Mouse (Mus musculus) heart, adult 2 months (tissue): ENCODE measurements around the gene Snrnp48. TPM values are rescaled to one million over a fixed set of nuclear protein-coding genes. Genes with fewer than 3 reads are reported as not detected.
A peak's percentile ranks its signal among the peaks of the same experiment; 100 is the strongest.

ENCODE experiments used
- DNase-seq, 2 experiments: peaks; one replicate each; pipeline ENCODE4 v3.0.0; 2021
- H3K27ac ChIP-seq: fragments of 200-600 bp; 2 replicates; pipeline ENCODE4 v1.8.1; 2022
- H3K27me3 ChIP-seq: fragments of 200-500 bp; 2 replicates; pipeline ENCODE4 v1.6.1; 2012; ENCODE audit warnings: mild to moderate bottlenecking, low read length, inconsistent platforms, mixed read lengths; ENCODE audit not compliant: control insufficient read depth, insufficient read depth
- H3K36me3 ChIP-seq: fragments of 200-500 bp; 2 replicates; pipeline ENCODE4 v1.6.1; 2012; ENCODE audit warnings: low read length, inconsistent platforms; ENCODE audit not compliant: control insufficient read depth, insufficient read depth
- H3K4me1 ChIP-seq: fragments of 200-500 bp; 2 replicates; pipeline ENCODE4 v1.6.1; 2011; ENCODE audit warnings: low read length; ENCODE audit not compliant: control insufficient read depth, insufficient read depth
- H3K4me3 ChIP-seq: fragments of 200-600 bp; 2 replicates; pipeline ENCODE4 v1.8.1; 2022
- H3K79me2 ChIP-seq: fragments of 200-500 bp; replicated peaks from 2 replicates; pipeline ENCODE4 v1.6.1; 2012; ENCODE audit warnings: mild to moderate bottlenecking, inconsistent platforms, low read length, moderate library complexity, mixed read lengths; ENCODE audit not compliant: control insufficient read depth, insufficient read depth
- H3K9ac ChIP-seq: fragments of 200-500 bp; 2 replicates; pipeline ENCODE4 v1.6.1; 2012; ENCODE audit warnings: low read depth, mild to moderate bottlenecking, control low read depth, inconsistent platforms, low read length, mixed read lengths
- CTCF ChIP-seq: fragments of 200-600 bp; IDR thresholded peaks from 2 replicates; pipeline ENCODE4 v1.8.1; 2022; ENCODE audit warnings: antibody characterized with exemption, mild to moderate bottlenecking, moderate library complexity
- EP300 ChIP-seq: fragments of 200-500 bp; IDR thresholded peaks from 2 replicates; pipeline ENCODE4 v1.6.1; 2011; ENCODE audit warnings: low read depth, low read length, control low read depth; ENCODE audit not compliant: insufficient read depth
- POLR2A ChIP-seq: fragments of 200-500 bp; IDR thresholded peaks from 2 replicates; pipeline ENCODE4 v1.6.1; 2011; ENCODE audit warnings: mild to moderate bottlenecking, low read depth, low read length, control low read depth; ENCODE audit not compliant: insufficient read depth
- WGBS: fragments of 180-500 bp; shearing (Covaris S2); methylation state at CpG from one replicate; pipeline ENCODE4 v1.1.7; 2018; 5-methylcytosine and 5-hydroxymethylcytosine counted together
- intact Hi-C: fragments of 180-260 bp; cut with DNase I; formaldehyde crosslinking; loops from one replicate; pipeline ENCODE4 v1.15.1; 2025
- long read RNA-seq: library from polyadenylated mRNA; stranded (forward); transcript quantifications from one replicate; pipeline ENCODE4 v2.0.0, GENCODE M21; 2021
- polyA plus RNA-seq: library from polyadenylated mRNA; depleted of rRNA; stranded (reverse); fragments of >200 nt; gene quantifications from 2 replicates; pipeline ENCODE4 v1.2.3, GENCODE M21; 2012; rRNA removed
- total RNA-seq, 2 experiments: library from RNA; stranded (reverse); gene quantifications; 2 replicates each; pipeline ENCODE4 v1.2.3; 2021

Gene Snrnp48
- total RNA-seq, result 1 to 10 TPM; 9.6 to 9.7 TPM
- polyA plus RNA-seq, result 11.9 and 19.2 TPM in 2 replicates
- long read RNA-seq, transcript Snrnp48-201 (9 exons, 1,785 nt), result major isoform, 10 of 14 reads
- long read RNA-seq, partial matches to known transcripts, result 2 of 14 reads
- long read RNA-seq, other reads (novel, unspliced or antisense), result 2 of 14 reads

DNA sequence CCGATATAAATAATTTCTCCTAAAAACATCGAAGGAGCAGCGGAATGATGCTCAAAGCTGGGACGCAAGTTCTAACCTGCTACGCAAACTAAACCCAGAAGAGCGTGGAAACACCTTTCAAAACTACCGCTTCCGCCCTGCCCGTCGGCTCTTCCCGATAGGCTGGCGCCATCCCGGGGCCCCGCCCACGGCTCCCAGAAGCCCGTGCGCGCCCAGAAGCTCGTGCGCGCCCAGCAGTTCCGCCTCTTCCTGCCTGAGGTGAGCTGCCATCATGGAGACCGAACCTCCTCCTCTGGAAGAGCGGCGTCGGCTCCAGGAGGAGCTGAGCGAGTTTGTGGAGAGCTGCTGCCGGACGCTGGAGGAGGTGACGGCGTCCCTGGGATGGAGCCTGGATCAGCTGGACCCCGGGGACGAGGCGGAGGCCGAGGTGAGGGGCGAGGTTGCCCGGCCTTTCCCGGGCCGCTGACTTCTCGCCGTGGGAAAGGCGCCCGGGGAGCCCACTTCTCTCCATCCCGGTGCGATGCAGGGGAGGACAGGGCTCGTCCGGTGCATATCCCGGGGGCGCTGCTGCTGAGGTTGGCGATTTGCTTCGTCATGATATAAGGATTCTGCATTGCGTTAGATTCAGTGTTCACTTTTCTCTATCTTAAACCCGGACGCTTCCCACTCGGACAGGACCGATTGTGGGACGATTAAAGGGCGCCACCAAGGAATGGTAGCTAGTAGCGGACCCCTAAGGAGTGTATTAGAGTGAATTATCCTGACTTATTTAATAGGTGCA, at the start of gene Snrnp48:
Gene Snrnp48 (plus strand): TSS at position 237 of the 781 bp plus-strand sequence.
- Histone ChIP-seq H3K4me1 (peaks cover 2% of the 10 kb centered on the region), H3K36me3 (peaks cover 3% of the 10 kb centered on the region), H3K4me3 (peak within 1 kb of the TSS; percentile 91), H3K27ac (peak within 1 kb of the TSS; percentile 72), H3K9ac (peak within 1 kb of the TSS; percentile 86), H3K79me2 (peaks cover 3% of the 10 kb centered on the region), H3K27me3 (no peaks in the 10 kb centered on the region)
- intact Hi-C loops, result loop anchor here (10.0 kb wide), 2 partner anchors 140 to 430 kb away; partner anchors contain the start of gene Bloc1s5
- peak; percentile 92 to 94 for DNase-seq
- under 1% methylated on average over 59 of the region's 59 CpGs for WGBS
- TF ChIP-seq CTCF (0 out of 2 replicates have a peak, but pooled peaks have one; percentile 5), POLR2A (peak; percentile 86), EP300 (no peak)

DNA sequence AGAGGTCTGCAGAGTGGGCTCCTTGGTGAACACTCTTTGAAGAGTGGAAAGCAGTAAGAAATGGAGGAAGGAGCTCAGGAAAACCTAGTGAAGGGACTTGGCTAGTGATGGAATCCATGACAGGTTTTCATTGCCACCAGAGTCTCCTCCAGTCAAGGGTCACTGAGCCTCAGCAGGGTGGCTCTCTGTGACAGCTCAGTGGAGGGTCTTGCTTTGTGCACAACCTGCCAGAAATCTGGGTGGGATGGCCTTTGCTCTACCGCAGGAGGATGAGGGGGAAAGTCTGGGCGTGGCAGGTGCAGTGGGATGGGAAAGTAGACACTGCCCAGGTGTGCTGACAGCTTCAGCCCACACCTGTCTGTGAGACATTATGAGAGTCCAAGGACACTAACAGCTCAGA, 49.2 kb upstream of the Snrnp48 start:
- Histone ChIP-seq H3K27me3 (peaks cover 11% of the 10 kb centered on the region), H3K9ac (no peak overlapping the region), H3K27ac (no peak overlapping the region), H3K79me2 (no peaks in the 10 kb centered on the region), H3K36me3 (peaks cover 8% of the 10 kb centered on the region; the same call in 1 of the 2 replicates), H3K4me1 (peaks cover 2% of the 10 kb centered on the region; the same call in 1 of the 2 replicates), H3K4me3 (no peak overlapping the region)
- no peak for DNase-seq
- intact Hi-C loops, result no loop called here
- WGBS, result 43% methylated on average over 2 of the region's 2 CpGs
- TF ChIP-seq CTCF (no peak), POLR2A (no peak), EP300 (no peak)

DNA sequence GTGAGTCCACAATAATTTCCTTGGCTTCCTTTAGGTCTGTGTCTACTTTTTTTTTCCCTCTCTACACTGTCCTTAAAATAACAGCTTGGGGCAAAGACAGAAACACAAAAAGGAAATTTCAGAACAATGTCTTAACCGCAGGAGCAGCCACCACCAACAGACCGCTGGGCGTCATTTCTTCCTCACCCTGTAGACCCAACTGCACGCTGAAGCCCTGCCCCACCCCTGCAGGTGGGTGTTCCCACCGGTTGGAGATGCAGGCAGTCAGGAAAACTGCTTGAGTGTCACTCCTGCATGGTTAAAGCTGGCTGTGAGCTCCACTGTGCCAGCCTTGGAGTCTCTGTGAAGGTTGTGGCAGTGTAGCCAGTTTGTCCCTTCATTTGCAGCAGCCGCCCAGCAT, 47.1 kb upstream of the Snrnp48 start:
- intact Hi-C loops, result no loop called here
- no peak overlapping the region; the same call in 1 of the 2 replicates for H3K27ac ChIP-seq
- peaks cover 4% of the 10 kb centered on the region for H3K4me1 ChIP-seq
- H3K27me3 ChIP-seq, result peaks cover 4% of the 10 kb centered on the region
- no peak overlapping the region for H3K4me3 ChIP-seq
- 22% methylated on average over 6 of the region's 6 CpGs for WGBS
- peaks cover 6% of the 10 kb centered on the region for H3K79me2 ChIP-seq
- TF ChIP-seq EP300, result no peak
- no peak for TF ChIP-seq POLR2A
- TF ChIP-seq CTCF, result no peak
- no peak for DNase-seq
- H3K36me3 ChIP-seq, result peaks cover 10% of the 10 kb centered on the region
- H3K9ac ChIP-seq, result no peak overlapping the region

DNA sequence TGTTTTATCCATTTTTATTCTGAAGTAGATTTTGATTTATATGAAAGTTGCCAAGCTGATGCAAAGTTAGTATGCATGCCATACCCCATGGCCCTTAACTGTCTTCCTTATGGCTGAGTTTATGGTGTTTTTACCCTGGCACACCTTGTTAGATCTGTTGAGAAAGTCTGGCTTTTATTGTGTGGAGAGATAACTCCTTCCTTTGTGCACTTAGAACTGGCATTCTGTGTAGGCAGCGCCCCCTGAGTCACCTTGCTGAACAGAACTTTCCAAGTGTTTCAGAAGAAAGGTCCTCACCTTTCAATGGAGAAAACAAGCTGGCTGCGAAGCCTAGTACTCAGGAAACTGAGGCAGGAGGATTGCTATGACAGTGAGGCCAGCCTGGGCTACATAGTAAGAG, 42.7 kb upstream of the Snrnp48 start:
- 0 out of 2 replicates have a peak overlapping the region, but pooled peaks have one; percentile 28 for H3K9ac ChIP-seq
- TF ChIP-seq EP300 (no peak), CTCF (0 out of 2 replicates have a peak, but pooled peaks have one; percentile 18)
- H3K79me2 ChIP-seq, result peaks cover 6% of the 10 kb centered on the region
- H3K36me3 ChIP-seq, result peaks cover 20% of the 10 kb centered on the region
- WGBS, result 57% methylated on average over 2 of the region's 2 CpGs
- peaks cover 10% of the 10 kb centered on the region for H3K4me1 ChIP-seq
- peaks cover 3% of the 10 kb centered on the region; the same call in 1 of the 2 replicates for H3K27me3 ChIP-seq
- DNase-seq, result no peak
- intact Hi-C loops, result loop anchor here (2.0 kb wide), 1 partner anchor 13 kb away; no protein-coding TSS in a partner anchor
- no peak overlapping the region for H3K4me3 ChIP-seq
- H3K27ac ChIP-seq, result peak overlapping the region; percentile 80

DNA sequence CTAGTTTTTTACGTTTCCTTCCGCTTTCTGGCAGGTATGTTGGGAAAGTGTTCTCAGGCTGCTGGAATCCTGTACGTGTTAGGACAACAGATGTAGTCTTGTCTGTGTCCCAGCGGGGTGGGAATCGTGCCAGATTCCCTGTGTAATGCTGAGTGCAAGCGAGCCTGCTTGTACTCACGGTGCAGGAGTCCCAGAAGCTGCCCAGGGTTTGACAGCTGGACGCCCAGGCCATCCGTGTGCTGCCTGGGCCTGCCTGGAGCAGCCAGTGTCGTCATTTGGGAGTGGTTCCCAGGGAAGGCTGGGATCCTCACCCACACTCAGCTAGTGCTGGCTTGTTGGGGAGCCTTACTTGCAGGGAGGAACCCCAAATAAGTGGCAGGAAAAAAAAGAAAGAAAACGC, 42.1 kb upstream of the Snrnp48 start:
- Histone ChIP-seq H3K4me1 (peaks cover 9% of the 10 kb centered on the region), H3K9ac (peak overlapping the region; percentile 42), H3K36me3 (peaks cover 19% of the 10 kb centered on the region), H3K27ac (peak overlapping the region; percentile 80), H3K27me3 (peaks cover 3% of the 10 kb centered on the region; the same call in 1 of the 2 replicates), H3K79me2 (peaks cover 6% of the 10 kb centered on the region), H3K4me3 (no peak overlapping the region)
- intact Hi-C loops, result loop anchor here (2.0 kb wide), 1 partner anchor 14 kb away; no protein-coding TSS in a partner anchor
- WGBS, result 9% methylated on average over 11 of the region's 11 CpGs
- TF ChIP-seq POLR2A (peak; percentile 40; the same call in 1 of the 2 replicates), CTCF (no peak), EP300 (peak; percentile 80)
- DNase-seq, result peak; percentile 73 to 86
